Mouse (Mus musculus) bone marrow macrophage, adult 2 months (primary cell): ENCODE data around the gene Mb21d2.

ENCODE experiments used
- CTCF ChIP-seq: IDR thresholded peaks from 2 replicates; pipeline ENCODE4 v1.5.1; 2012; ENCODE audit warnings: low read depth, mild to moderate bottlenecking, low read length, moderate library complexity
- POLR2A ChIP-seq: IDR thresholded peaks from 2 replicates; pipeline ENCODE4 v1.6.1; 2012; ENCODE audit warnings: mild to moderate bottlenecking, low read depth, low read length, borderline replicate concordance

- no peak for TF ChIP-seq POLR2A
- TF ChIP-seq CTCF = no peak
Observed at GRCm38 (mm10) chr16:28824781-28825180, 104.7 kb downstream of the Mb21d2 start.
